10 mouse cellular contexts compared by ENCODE assay signal in the genomic region with DNA sequence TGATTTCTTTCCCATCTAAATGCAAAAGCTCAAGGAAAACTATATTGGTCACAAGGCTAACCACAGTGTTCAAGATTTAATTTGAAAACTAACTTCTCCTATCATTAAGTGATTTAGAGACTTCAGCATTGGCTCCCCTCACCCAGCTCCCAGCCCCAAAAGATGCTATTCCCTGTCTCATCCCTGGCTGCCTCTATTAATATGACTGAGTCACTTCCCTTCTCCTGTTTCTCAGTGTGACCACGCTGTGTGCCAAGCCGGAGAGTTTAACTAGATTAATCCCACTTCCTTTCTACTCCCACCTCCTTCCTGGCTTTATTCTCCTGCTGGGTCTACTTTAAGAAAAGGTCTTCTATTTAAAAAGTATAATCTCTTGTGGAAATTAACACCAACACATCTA.
DNase-seq lines count a peak whose midpoint lies in the region; ATAC-seq and TF ChIP-seq lines count a peak whose summit lies in the region.
"Had no signal": no experiment of that assay in that cellular context is flagged by ENCODE, and none has a peak within 500 bp of the region (broad histone marks: within the 10 kb centered on the region; RNA-seq: fewer than 3 reads in every experiment).

No protein-coding gene starts in this region.

- no peak for ATAC-seq in heart, embryonic 15.5 days (replicated peaks; ENCODE audit: insufficient number of reproducible peaks, insufficient read depth, low FRiP score, low read depth)
- ATAC-seq in lung, postnatal 0 days, result peak; percentile 61

- peaks cover 16% of the 10 kb centered on the region; the same call in 1 of the 2 replicates for H3K4me1 ChIP-seq in heart, embryonic 15.5 days (replicated peaks)
- peaks cover 9% of the 10 kb centered on the region for H3K4me1 ChIP-seq in lung, postnatal 0 days (ENCODE audit: insufficient read depth, low read depth, low read length)
- H3K4me1 ChIP-seq: hindbrain, embryonic 12.5 days had no signal

- H3K4me3 ChIP-seq in heart, embryonic 15.5 days, result no peak overlapping the region
- H3K4me3 ChIP-seq in lung, postnatal 0 days (ENCODE audit: low read depth, low read length), result no peak overlapping the region
- H3K4me3 ChIP-seq: hindbrain, embryonic 12.5 days had no signal

- peak; percentile 29 for DNase-seq in adrenal gland, adult 2 months
- DNase-seq in adrenal gland, postnatal 4 days (ENCODE audit: low spot score in 2 of 2), result no peak
- DNase-seq in layer of hippocampus, adult 18-20 months (ENCODE audit: low spot score in 2 of 2), result peak; percentile 2 to 7
- DNase-seq in layer of hippocampus, postnatal 14 days (ENCODE audit: low spot score in 2 of 2), result no peak
- peak; percentile 57 for DNase-seq in lung, postnatal 0 days (ENCODE audit: low spot score)
- no peak for DNase-seq in embryo, embryonic 10.5 days (ENCODE audit: low spot score)
- DNase-seq in MN1 (ENCODE audit: low spot score), result no peak
- DNase-seq: right cerebral cortex, postnatal 4 days had no signal

- H3K9me3 ChIP-seq in heart, embryonic 15.5 days (replicated peaks), result no peaks in the 10 kb centered on the region
- H3K9me3 ChIP-seq in lung, postnatal 0 days (ENCODE audit: low read length), result no peaks in the 10 kb centered on the region
- H3K9me3 ChIP-seq: hindbrain, embryonic 12.5 days had no signal

- peaks cover 3% of the 10 kb centered on the region; the same call in 1 of the 2 replicates for H3K36me3 ChIP-seq in heart, embryonic 15.5 days
- 0 out of 2 replicates have a peak, but pooled peaks cover 11% of the 10 kb centered on the region for H3K36me3 ChIP-seq in lung, postnatal 0 days (ENCODE audit: insufficient read depth, low read length)
- H3K36me3 ChIP-seq: hindbrain, embryonic 12.5 days had no signal

- H3K9ac ChIP-seq in heart, embryonic 15.5 days, result no peak overlapping the region
- no peak overlapping the region for H3K9ac ChIP-seq in lung, postnatal 0 days (replicated peaks; ENCODE audit: low read depth)
- H3K9ac ChIP-seq: hindbrain, embryonic 12.5 days had no signal

- no peak for TF ChIP-seq CTCF in lung, postnatal 0 days (IDR thresholded peaks at IDR 0.05)

- H3K4me2 ChIP-seq in heart, embryonic 15.5 days, result no peak overlapping the region
- H3K4me2 ChIP-seq in lung, postnatal 0 days (replicated peaks; ENCODE audit: low read depth, low read length), result no peak overlapping the region
- H3K4me2 ChIP-seq: hindbrain, embryonic 12.5 days had no signal

- H3K27me3 ChIP-seq in heart, embryonic 15.5 days, result no peaks in the 10 kb centered on the region
- H3K27me3 ChIP-seq in lung, postnatal 0 days (replicated peaks; ENCODE audit: insufficient read depth, low read length), result no peaks in the 10 kb centered on the region
- H3K27me3 ChIP-seq: hindbrain, embryonic 12.5 days had no signal

- TF ChIP-seq EP300 in lung, postnatal 0 days (IDR thresholded peaks at IDR 0.05), result peak; percentile 57

- peak overlapping the region; percentile 51 for H3K27ac ChIP-seq in heart, embryonic 15.5 days
- 0 out of 2 replicates have a peak overlapping the region, but pooled peaks have one; percentile 4 for H3K27ac ChIP-seq in lung, postnatal 0 days (ENCODE audit: low read length)
- H3K27ac ChIP-seq: hindbrain, embryonic 12.5 days had no signal

- WGBS in heart, embryonic 15.5 days, result 42% methylated on average over 2 of the region's 2 CpGs
- 54% methylated on average over 2 of the region's 2 CpGs for WGBS in lung, postnatal 0 days

Comparison
In these comparisons a context has a peak if more than half of its experiments do, and no peak if none do; other contexts are left out.
1. DNase-seq: peak in adrenal gland, adult 2 months (single experiment), layer of hippocampus, adult 18-20 months (2 of 2) and lung, postnatal 0 days (single experiment); none in adrenal gland, postnatal 4 days (0 of 2), layer of hippocampus, postnatal 14 days (0 of 2), embryo, embryonic 10.5 days (single experiment) and MN1 (single experiment).